Mouse (Mus musculus) E14TG2a.4 (cell line): ENCODE results near the gene Cbwd1.

Source experiments
- CTCF ChIP-seq: conservative IDR thresholded peaks from 2 replicates; pipeline ENCODE4 v1.5.1; 2014; ENCODE audit warnings: low read length
- NANOG ChIP-seq: IDR thresholded peaks from 2 replicates; pipeline ENCODE4 v1.6.1; 2014; ENCODE audit warnings: borderline replicate concordance, low read length, mixed read lengths

GRCm38 (mm10) chr19:24929041-24929440 lies 32.4 kb downstream of the Cbwd1 start:
- no peak for TF ChIP-seq CTCF
- no peak for TF ChIP-seq NANOG
